Mouse (Mus musculus): ENCODE measurements around the gene Ndnf.

GRCm38 (mm10) chr6:65662050-65662449, 9.3 kb upstream of the Ndnf start:
- TF ChIP-seq E2F4 (IDR thresholded peaks at IDR 0.05; ENCODE audit: insufficient replicate concordance, low read depth, low read length) (no peak), CTCF (conservative IDR thresholded peaks at IDR 0.05 in 1 of 2, IDR thresholded peaks at IDR 0.05 in 1 of 2; ENCODE audit: low read depth in 2 of 2, low read length in 2 of 2) (no peak), EP300 (IDR thresholded peaks at IDR 0.05; ENCODE audit: low read length) (no peak), POLR2AphosphoS2 (IDR thresholded peaks at IDR 0.05; ENCODE audit: low read depth, low read length) (no peak), NRF1 (IDR thresholded peaks at IDR 0.05; ENCODE audit: low read depth, low read length) (no peak), UBTF (IDR thresholded peaks at IDR 0.05; ENCODE audit: low read depth, low read length) (no peak), USF2 (conservative IDR thresholded peaks at IDR 0.05; ENCODE audit: low read depth, low read length) (no peak), TBP (conservative IDR thresholded peaks at IDR 0.05; ENCODE audit: low read depth, low read length) (no peak), MAX (IDR thresholded peaks at IDR 0.05; ENCODE audit: low read length) (no peak)
